Mouse (Mus musculus) left cerebral cortex, adult 2 months (tissue): ENCODE data around the gene Iltifb. TPM values are rescaled to one million over a fixed set of nuclear protein-coding genes. Genes with fewer than 3 reads are reported as not detected.
"Not testable (repeated sequence)": the region's sequence is repeated elsewhere in the genome, so short reads cannot be mapped to it uniquely, and the experiment has no call there.

Experiments
- DNase-seq, 2 experiments: peaks; one replicate each; pipeline ENCODE4 v3.0.0; 2021 to 2022; ENCODE audit warnings: low spot score in 2 of 2, mixed read lengths in 1 of 2; ENCODE audit errors: extremely low spot score in 1 of 2
- H3K27ac ChIP-seq: fragments of 200-600 bp; 2 replicates; pipeline ENCODE4 v1.8.1; 2022
- H3K4me3 ChIP-seq: fragments of 200-600 bp; 2 replicates; pipeline ENCODE4 v1.8.1; 2022
- CTCF ChIP-seq: fragments of 200-600 bp; IDR thresholded peaks from 2 replicates; pipeline ENCODE4 v1.8.1; 2022; ENCODE audit warnings: antibody characterized with exemption, mild to moderate bottlenecking, moderate library complexity
- intact Hi-C: fragments of 180-260 bp; cut with DNase I; formaldehyde crosslinking; loops from one replicate; pipeline ENCODE4 v1.15.1; 2025
- total RNA-seq, 2 experiments: library from RNA; stranded (reverse); gene quantifications; 2 replicates each; pipeline ENCODE4 v1.2.3; 2021

Iltifb gene
- total RNA-seq, 2 experiments from 2014 or later: not detected

GRCm38 (mm10) chr10:118250852-118251295, 44.0 kb downstream of the Iltifb start:
- no peak overlapping the region for H3K4me3 ChIP-seq
- intact Hi-C loops: no loop called here
- DNase-seq: peak; percentile 35 to 52
- no peak overlapping the region for H3K27ac ChIP-seq
- TF ChIP-seq CTCF: peak; percentile 45

- DNase-seq: peak; percentile 12 to 21
- H3K27ac ChIP-seq, intact Hi-C loops, H3K4me3 ChIP-seq: not testable (repeated sequence)
Observed at GRCm38 (mm10) chr10:118249006-118249595, 45.7 kb downstream of the Iltifb start.

GRCm38 (mm10) chr10:118240680-118241079, 54.2 kb downstream of the Iltifb start, which contains the start of gene Gm32717:
TSS of gene Gm32717 (minus strand) at chr10:118240780.
- H3K27ac ChIP-seq, DNase-seq, H3K4me3 ChIP-seq, intact Hi-C loops: not testable (repeated sequence)

Other genes with a start within 250 kb of the Iltifb start
- gene Mdm1, start 153.2 kb downstream of the Iltifb start, total RNA-seq: 10 to 100 TPM in 1 of 2 experiments, 1 to 10 TPM in 1; 8.9 to 10.3 TPM
- not detected for gene Il22, start 90.1 kb downstream of the Iltifb start, total RNA-seq
- under 1 TPM; 0.56 to 0.97 TPM for gene Gm32717, start 54.3 kb downstream of the Iltifb start, total RNA-seq
- gene Gm32802, start 36.4 kb downstream of the Iltifb start, total RNA-seq: under 1 TPM; 0.56 to 0.97 TPM
- not detected for gene Gm9040, start 31.9 kb upstream of the Iltifb start, total RNA-seq
- not detected for gene Gm9044, start 37.4 kb upstream of the Iltifb start, total RNA-seq
- gene Gm9045, start 42.8 kb upstream of the Iltifb start, total RNA-seq: under 1 TPM in 1 of 2 experiments, not detected in 1; 0.18 TPM
- gene Gm9046, start 48.2 kb upstream of the Iltifb start, total RNA-seq: not detected
- gene Gm9048, start 53.6 kb upstream of the Iltifb start, total RNA-seq: not detected
- gene Gm9049, start 59.1 kb upstream of the Iltifb start, total RNA-seq: under 1 TPM in 1 of 2 experiments, not detected in 1; 0.18 TPM
- gene Ifng, start 146.0 kb upstream of the Iltifb start, total RNA-seq: not detected